Mouse (Mus musculus): ENCODE data around the gene Cbr2. TPM values are rescaled to one million over a fixed set of nuclear protein-coding genes. Genes with fewer than 3 reads are reported as not detected.

Gene Cbr2
- polyA plus RNA-seq, 1 experiment from 2014 or later = 179 TPM

- DNase-seq (ENCODE audit: low spot score) = no peak
Observed at GRCm38 (mm10) chr11:120731395-120731794, 519 bp downstream of the Cbr2 start.

GRCm38 (mm10) chr11:120730331-120730870 lies 1.5 kb downstream of the Cbr2 start:
- no peak for DNase-seq (ENCODE audit: low spot score)

- peak; percentile 24 for DNase-seq (ENCODE audit: low spot score)
Observed at GRCm38 (mm10) chr11:120729432-120730050, 2.4 kb downstream of the Cbr2 start.

- DNase-seq (ENCODE audit: low spot score) = no peak
Observed at GRCm38 (mm10) chr11:120728530-120729240, 3.2 kb downstream of the Cbr2 start.

GRCm38 (mm10) chr11:120727564-120727963 lies 4.3 kb downstream of the Cbr2 start:
- no peak for DNase-seq (ENCODE audit: low spot score)

- peak; percentile 21 for DNase-seq (ENCODE audit: low spot score)
Observed at GRCm38 (mm10) chr11:120727169-120727527, 4.8 kb downstream of the Cbr2 start, which contains the start of gene Dcxr. Gene Dcxr, minus strand, starts transcription at chr11:120727281.

- DNase-seq (ENCODE audit: low spot score) = no peak
Observed at GRCm38 (mm10) chr11:120726243-120727168, 5.4 kb downstream of the Cbr2 start.

- DNase-seq (ENCODE audit: low spot score) = no peak
Observed at GRCm38 (mm10) chr11:120723509-120723908, 8.4 kb downstream of the Cbr2 start.

- no peak for DNase-seq (ENCODE audit: low spot score)
Observed at GRCm38 (mm10) chr11:120722761-120723382, 9.0 kb downstream of the Cbr2 start.

- no peak for DNase-seq (ENCODE audit: low spot score)
Observed at GRCm38 (mm10) chr11:120722067-120722630, 9.8 kb downstream of the Cbr2 start.

GRCm38 (mm10) chr11:120721124-120722066 lies 10.5 kb downstream of the Cbr2 start, which contains the start of gene Rac3:
Gene Rac3, plus strand, starts transcription at chr11:120721470.
- peak; percentile 41 for DNase-seq (ENCODE audit: low spot score)

- DNase-seq (ENCODE audit: low spot score) = peak; percentile 93
Observed at GRCm38 (mm10) chr11:120720450-120720849, 11.5 kb downstream of the Cbr2 start.

- DNase-seq (ENCODE audit: low spot score) = no peak
Observed at GRCm38 (mm10) chr11:120719841-120720376, 12.0 kb downstream of the Cbr2 start.

- no peak for DNase-seq (ENCODE audit: low spot score)
Observed at GRCm38 (mm10) chr11:120719242-120719641, 12.7 kb downstream of the Cbr2 start.

- no peak for DNase-seq (ENCODE audit: low spot score)
Observed at GRCm38 (mm10) chr11:120715131-120715530, 16.8 kb downstream of the Cbr2 start.

GRCm38 (mm10) chr11:120714546-120714945 lies 17.4 kb downstream of the Cbr2 start:
- DNase-seq (ENCODE audit: low spot score) = no peak

GRCm38 (mm10) chr11:120713580-120714518 lies 18.1 kb downstream of the Cbr2 start, which contains the start of the genes Cenpx and Lrrc45:
Gene Cenpx, minus strand, starts transcription at chr11:120713738.
Gene Lrrc45, plus strand, starts transcription at chr11:120713925.
- DNase-seq (ENCODE audit: low spot score) = peak; percentile 99
